Mouse (Mus musculus) hindbrain, embryonic 14.5 days (tissue): ENCODE data around the gene Dennd1b. TPM values are rescaled to one million over a fixed set of nuclear protein-coding genes. Genes with fewer than 3 reads are reported as not detected.

ENCODE experiments used
- ATAC-seq: fragments of 200-750 bp; cut with Nextera tagmentation; 2 replicates; pipeline ENCODE4 v1.8.0; 2017; ENCODE audit warnings: moderate number of reproducible peaks, mild to moderate bottlenecking, moderate TSS enrichment, moderate library complexity; ENCODE audit not compliant: low FRiP score
- DNase-seq: peaks from one replicate; pipeline ENCODE4 v3.0.0-alpha.2; 2015; ENCODE audit warnings: low spot score
- H3K27ac ChIP-seq: fragments of 300-500 bp; sonication (generic); 2 replicates; pipeline ENCODE4 v1.5.1; 2014; ENCODE audit warnings: mild to moderate bottlenecking, moderate library complexity
- H3K27me3 ChIP-seq: fragments of 300-500 bp; sonication (generic); 2 replicates; pipeline ENCODE4 v1.6.1; 2014; ENCODE audit warnings: mild to moderate bottlenecking, low read length, mixed read lengths; ENCODE audit not compliant: control insufficient read depth, insufficient read depth
- H3K36me3 ChIP-seq: fragments of 300-500 bp; sonication (generic); replicated peaks from 2 replicates; pipeline ENCODE4 v1.6.1; 2014; ENCODE audit not compliant: control insufficient read depth, insufficient read depth
- H3K4me1 ChIP-seq: fragments of 300-500 bp; sonication (generic); replicated peaks from 2 replicates; pipeline ENCODE4 v1.6.1; 2014; ENCODE audit warnings: antibody characterized with exemption, low read length, mixed read lengths; ENCODE audit not compliant: control insufficient read depth, insufficient read depth
- H3K4me2 ChIP-seq: fragments of 300-500 bp; sonication (generic); replicated peaks from 2 replicates; pipeline ENCODE4 v1.6.1; 2014; ENCODE audit warnings: mild to moderate bottlenecking, moderate library complexity
- H3K4me3 ChIP-seq: fragments of 300-500 bp; sonication (generic); replicated peaks from 2 replicates; pipeline ENCODE4 v1.5.1; 2014; ENCODE audit warnings: mild to moderate bottlenecking, low read length
- H3K9ac ChIP-seq: fragments of 300-500 bp; sonication (generic); 2 replicates; pipeline ENCODE4 v1.6.1; 2014
- H3K9me3 ChIP-seq: fragments of 300-500 bp; sonication (generic); 2 replicates; pipeline ENCODE4 v1.6.1; 2016; ENCODE audit warnings: low read length; ENCODE audit not compliant: control insufficient read depth
- WGBS: fragments of 180-500 bp; shearing (Covaris S2); extraction: QIAGEN DNeasy Blood & Tissue Kit; methylation state at CpG from one replicate; pipeline ENCODE4 v1.1.7; 2014; 5-methylcytosine and 5-hydroxymethylcytosine counted together
- polyA plus RNA-seq: library from polyadenylated mRNA; unstranded; fragments of >200 nt; fragmentation: Nextera tagmentation; extraction: Ambion mirVana; gene quantifications from 2 replicates; pipeline ENCODE4 v1.2.1, GENCODE M21; 2014

Dennd1b gene
- polyA plus RNA-seq, 1 experiment from 2014 or later = 11.2 TPM

GRCm38 (mm10) chr1:139209796-139210195 lies 246.6 kb downstream of the Dennd1b start:
- Histone ChIP-seq H3K27me3 (no peaks in the 10 kb centered on the region), H3K4me1 (peaks cover 11% of the 10 kb centered on the region), H3K4me2 (no peak overlapping the region; the same call in 1 of the 2 replicates), H3K9me3 (no peaks in the 10 kb centered on the region), H3K27ac (peak overlapping the region; percentile 38), H3K36me3 (no peaks in the 10 kb centered on the region), H3K9ac (no peak overlapping the region), H3K4me3 (no peak overlapping the region)
- 12% methylated on average over 7 of the region's 7 CpGs for WGBS
- ATAC-seq (peak; percentile 55; the same call in 1 of the 2 replicates), DNase-seq (no peak)

GRCm38 (mm10) chr1:139210505-139210904 lies 247.3 kb downstream of the Dennd1b start:
- Histone ChIP-seq H3K27ac (no peak overlapping the region), H3K4me3 (no peak overlapping the region), H3K9ac (no peak overlapping the region), H3K4me1 (peaks cover 11% of the 10 kb centered on the region), H3K27me3 (no peaks in the 10 kb centered on the region), H3K9me3 (no peaks in the 10 kb centered on the region), H3K4me2 (no peak overlapping the region), H3K36me3 (no peaks in the 10 kb centered on the region)
- 75% methylated on average over 4 of the region's 4 CpGs for WGBS
- DNase-seq = no peak
- no peak for ATAC-seq

GRCm38 (mm10) chr1:139215311-139215710 lies 252.1 kb downstream of the Dennd1b start:
- Histone ChIP-seq H3K4me1 (no peaks in the 10 kb centered on the region; the same call in 1 of the 2 replicates), H3K9me3 (no peaks in the 10 kb centered on the region), H3K27me3 (no peaks in the 10 kb centered on the region), H3K27ac (no peak overlapping the region), H3K36me3 (no peaks in the 10 kb centered on the region), H3K4me3 (no peak overlapping the region), H3K4me2 (no peak overlapping the region), H3K9ac (no peak overlapping the region)
- DNase-seq (no peak), ATAC-seq (no peak)
- 59% methylated on average over 8 of the region's 8 CpGs for WGBS

- 78% methylated on average over 4 of the region's 4 CpGs for WGBS
Observed at GRCm38 (mm10) chr1:139223804-139224203, 260.6 kb downstream of the Dennd1b start.

GRCm38 (mm10) chr1:139224309-139224949 lies 261.2 kb downstream of the Dennd1b start:
- Histone ChIP-seq H3K4me1 (no peaks in the 10 kb centered on the region), H3K4me3 (no peak overlapping the region), H3K27ac (no peak overlapping the region), H3K36me3 (no peaks in the 10 kb centered on the region), H3K9me3 (no peaks in the 10 kb centered on the region), H3K9ac (no peak overlapping the region), H3K4me2 (no peak overlapping the region), H3K27me3 (no peaks in the 10 kb centered on the region)
- no peak for ATAC-seq
- DNase-seq = no peak
- WGBS = 81% methylated on average over 6 of the region's 6 CpGs

More at GRCm38 (mm10) chr1:139223804-139224203, 260.6 kb downstream of the Dennd1b start:
- Histone ChIP-seq H3K9me3 (no peaks in the 10 kb centered on the region), H3K4me1 (no peaks in the 10 kb centered on the region), H3K4me3 (no peak overlapping the region), H3K9ac (no peak overlapping the region), H3K36me3 (no peaks in the 10 kb centered on the region), H3K4me2 (no peak overlapping the region), H3K27ac (no peak overlapping the region), H3K27me3 (no peaks in the 10 kb centered on the region)
- no peak for DNase-seq
- ATAC-seq = no peak

Other genes starting within 250 kb of the Dennd1b start
- gene Lhx9, start 114.9 kb upstream of the Dennd1b start, polyA plus RNA-seq = 9.5 and 18.5 TPM in 2 replicates
- gene 2310009B15Rik, start 106.6 kb upstream of the Dennd1b start, polyA plus RNA-seq = 32.5 and 37.1 TPM in 2 replicates